Mouse (Mus musculus) spleen, adult 2 months (tissue): Measurements from ENCODE around the gene Cdc42ep2. TPM values are rescaled to one million over a fixed set of nuclear protein-coding genes. Genes with fewer than 3 reads are reported as not detected.

Experiments used
- DNase-seq, 2 experiments: peaks; one replicate each; pipeline versions ENCODE4 v3.0.0 to v3.0.0-alpha.2; 2012 to 2021; ENCODE audit warnings: low spot score in 2 of 2, low read depth in 1 of 2
- H3K27ac ChIP-seq: fragments of 200-500 bp; 2 replicates; pipeline ENCODE4 v1.5.1; 2012; ENCODE audit warnings: low read length, inconsistent platforms; ENCODE audit not compliant: insufficient read depth
- H3K27me3 ChIP-seq: fragments of 200-500 bp; 2 replicates; pipeline ENCODE4 v1.6.1; 2012; ENCODE audit warnings: mild to moderate bottlenecking, moderate library complexity, low read length, inconsistent platforms; ENCODE audit not compliant: control insufficient read depth, insufficient read depth
- H3K36me3 ChIP-seq: fragments of 200-500 bp; 2 replicates; pipeline ENCODE4 v1.6.1; 2012; ENCODE audit warnings: mild to moderate bottlenecking, low read length, inconsistent platforms; ENCODE audit not compliant: control insufficient read depth, insufficient read depth
- H3K4me1 ChIP-seq: fragments of 200-500 bp; 2 replicates; pipeline ENCODE4 v1.6.1; 2011; ENCODE audit warnings: inconsistent platforms; ENCODE audit not compliant: control insufficient read depth, insufficient read depth, insufficient read length
- H3K4me3 ChIP-seq: fragments of 200-500 bp; 2 replicates; pipeline ENCODE4 v1.5.1; 2011; ENCODE audit warnings: mild to moderate bottlenecking, inconsistent platforms; ENCODE audit not compliant: insufficient read depth, insufficient read length; ENCODE audit errors: extremely low read depth
- CTCF ChIP-seq: fragments of 200-500 bp; IDR thresholded peaks from 2 replicates; pipeline ENCODE4 v1.5.1; 2011; ENCODE audit warnings: mild to moderate bottlenecking, inconsistent platforms; ENCODE audit not compliant: insufficient read depth, insufficient read length, insufficient replicate concordance; ENCODE audit errors: extremely low read depth
- POLR2A ChIP-seq: fragments of 200-500 bp; IDR thresholded peaks from 2 replicates; pipeline ENCODE4 v1.6.1; 2011; ENCODE audit warnings: low read depth, low read length, inconsistent platforms
- WGBS: fragments of 180-500 bp; shearing (Covaris S2); methylation state at CpG from one replicate; pipeline ENCODE4 v1.1.7; 2018; 5-methylcytosine and 5-hydroxymethylcytosine counted together
- polyA plus RNA-seq: library from polyadenylated mRNA; depleted of rRNA; stranded (reverse); fragments of >200 nt; gene quantifications from 2 replicates; pipeline ENCODE4 v1.2.3, GENCODE M21; 2012

The Cdc42ep2 gene
- polyA plus RNA-seq, 1 experiment: 8.2 TPM

GRCm38 (mm10) chr19:5894002-5894678 is 30.5 kb downstream of the Cdc42ep2 start, which contains the start of gene Tigd3:
Gene Tigd3, minus strand, starts transcription at chr19:5894149.
- Histone ChIP-seq H3K36me3 (peaks cover 8% of the 10 kb centered on the region), H3K27ac (no peak within 1 kb of the TSS; the same call in 1 of the 2 replicates), H3K27me3 (no peaks in the 10 kb centered on the region), H3K4me3 (peak within 1 kb of the TSS; percentile 69), H3K4me1 (peaks cover 3% of the 10 kb centered on the region; the same call in 1 of the 2 replicates)
- TF ChIP-seq CTCF: no peak
- TF ChIP-seq POLR2A: no peak
- peak; percentile 69 to 94 for DNase-seq
- 3% methylated on average over 36 of the region's 36 CpGs for WGBS

DNA sequence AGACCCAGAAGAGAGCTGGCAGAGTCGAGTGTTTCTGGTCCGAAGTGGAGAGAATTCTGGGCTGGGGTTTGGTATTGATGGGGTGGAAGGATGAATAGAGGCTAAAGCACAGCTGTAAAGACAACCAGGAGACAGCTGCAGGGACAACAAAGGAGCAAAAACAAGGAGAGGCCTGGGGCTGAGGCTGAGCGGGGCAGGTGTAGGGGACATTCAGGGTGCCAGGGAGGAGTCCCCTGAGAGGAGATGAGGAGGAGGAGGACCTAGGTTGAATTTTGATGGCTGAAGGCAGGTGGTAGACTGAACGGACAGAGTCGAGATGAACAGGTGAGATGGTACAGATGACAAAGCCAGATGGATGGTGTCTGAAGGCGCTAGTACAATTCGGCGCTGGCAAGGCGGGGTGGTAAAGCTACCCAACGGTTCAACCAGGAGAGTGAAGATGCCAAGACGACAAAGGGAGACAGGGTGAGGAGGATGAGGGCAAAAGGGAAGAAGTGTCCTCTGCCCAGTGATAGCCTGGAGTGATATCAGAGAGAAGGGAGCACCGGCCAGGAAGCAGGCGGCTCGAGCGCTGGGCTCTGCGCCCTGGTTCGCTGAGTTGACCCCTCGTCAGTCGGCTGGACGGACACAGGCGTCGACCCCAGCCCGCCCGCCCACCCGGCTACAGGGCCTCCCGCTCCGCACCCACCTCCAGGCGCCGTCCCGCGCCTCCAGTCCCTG is 31.2 kb downstream of the Cdc42ep2 start:
- no peak overlapping the region; the same call in 1 of the 2 replicates for H3K27ac ChIP-seq
- peaks cover 6% of the 10 kb centered on the region for H3K36me3 ChIP-seq
- WGBS: 10% methylated on average over 30 of the region's 31 CpGs
- TF ChIP-seq CTCF (no peak), POLR2A (no peak)
- peaks cover 3% of the 10 kb centered on the region; the same call in 1 of the 2 replicates for H3K4me1 ChIP-seq
- DNase-seq: no peak
- H3K27me3 ChIP-seq: no peaks in the 10 kb centered on the region
- H3K4me3 ChIP-seq: peak overlapping the region; percentile 69

DNA sequence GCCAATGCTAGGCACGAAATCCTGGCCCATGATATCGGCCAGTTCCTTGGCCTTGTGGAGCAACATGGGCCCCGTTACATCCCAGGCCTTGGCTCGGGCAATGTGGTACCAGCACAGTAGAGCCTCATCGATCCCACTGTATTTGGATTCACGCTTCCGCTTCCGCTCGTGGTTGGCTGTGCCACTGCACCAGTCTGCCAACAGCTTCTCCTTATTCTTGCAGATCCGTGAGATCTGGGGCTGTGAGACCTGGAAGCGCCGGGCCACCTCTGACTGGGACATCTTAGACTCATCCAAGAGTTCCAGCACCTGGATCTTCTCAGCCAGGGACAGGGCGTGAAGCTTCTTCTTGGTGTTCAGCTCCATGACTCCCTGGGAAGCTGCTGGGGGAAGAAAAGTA is 31.9 kb downstream of the Cdc42ep2 start:
- Histone ChIP-seq H3K27ac (no peak overlapping the region), H3K4me1 (peaks cover 3% of the 10 kb centered on the region; the same call in 1 of the 2 replicates), H3K36me3 (peaks cover 6% of the 10 kb centered on the region), H3K4me3 (no peak overlapping the region), H3K27me3 (no peaks in the 10 kb centered on the region)
- TF ChIP-seq CTCF: no peak
- TF ChIP-seq POLR2A: no peak
- WGBS: 97% methylated on average over 13 of the region's 13 CpGs
- DNase-seq: no peak

- Histone ChIP-seq H3K4me3 (no peak overlapping the region), H3K4me1 (peaks cover 3% of the 10 kb centered on the region; the same call in 1 of the 2 replicates), H3K36me3 (peaks cover 4% of the 10 kb centered on the region), H3K27me3 (no peaks in the 10 kb centered on the region), H3K27ac (no peak overlapping the region)
- 96% methylated on average over 7 of the region's 7 CpGs for WGBS
- no peak for DNase-seq
- TF ChIP-seq CTCF: no peak
- TF ChIP-seq POLR2A: no peak
Measured at GRCm38 (mm10) chr19:5892262-5892661, 32.4 kb downstream of the Cdc42ep2 start.

- Histone ChIP-seq H3K4me1 (peaks cover 3% of the 10 kb centered on the region; the same call in 1 of the 2 replicates), H3K27ac (no peak overlapping the region), H3K27me3 (no peaks in the 10 kb centered on the region), H3K36me3 (peaks cover 3% of the 10 kb centered on the region), H3K4me3 (no peak overlapping the region)
- TF ChIP-seq CTCF: no peak
- no peak for DNase-seq
- 93% methylated on average over 12 of the region's 12 CpGs for WGBS
Measured at GRCm38 (mm10) chr19:5891521-5892258, 32.9 kb downstream of the Cdc42ep2 start.

GRCm38 (mm10) chr19:5889211-5889610 is 35.4 kb downstream of the Cdc42ep2 start:
- Histone ChIP-seq H3K4me1 (peaks cover 3% of the 10 kb centered on the region; the same call in 1 of the 2 replicates), H3K27ac (no peak overlapping the region), H3K36me3 (peaks cover 7% of the 10 kb centered on the region; the same call in 1 of the 2 replicates), H3K4me3 (no peak overlapping the region), H3K27me3 (no peaks in the 10 kb centered on the region)
- no peak for DNase-seq
- WGBS: 91% methylated on average over 4 of the region's 4 CpGs
- no peak for TF ChIP-seq CTCF
- no peak for TF ChIP-seq POLR2A
